Mouse (Mus musculus) left cerebral cortex, adult 11 months (tissue): ENCODE results near the gene Rhobtb1.

Experiments used
- DNase-seq: peaks from one replicate; pipeline ENCODE4 v3.0.0; 2022; ENCODE audit warnings: low spot score

The Rhobtb1 gene

DNA sequence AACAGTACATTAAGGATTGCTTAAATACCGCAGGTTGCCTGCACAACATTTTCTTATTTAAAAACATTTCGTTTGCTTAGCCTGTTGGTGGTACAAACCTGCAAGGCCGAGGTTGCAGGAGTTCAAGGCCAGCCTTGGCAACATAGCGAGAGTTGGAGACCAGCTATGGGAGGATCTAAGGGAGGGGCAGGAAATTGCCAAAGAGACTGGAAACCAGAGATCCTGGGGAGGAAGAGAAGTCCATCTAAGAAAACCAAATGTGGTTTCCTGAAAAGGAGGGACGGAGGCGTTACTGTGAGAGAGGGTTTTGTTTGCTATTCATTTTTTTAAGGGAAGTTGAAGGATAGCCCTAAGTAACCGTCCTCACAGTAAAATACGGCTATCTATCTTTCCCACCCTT lies 60.3 kb downstream of the Rhobtb1 start:
- DNase-seq, result no peak

DNA sequence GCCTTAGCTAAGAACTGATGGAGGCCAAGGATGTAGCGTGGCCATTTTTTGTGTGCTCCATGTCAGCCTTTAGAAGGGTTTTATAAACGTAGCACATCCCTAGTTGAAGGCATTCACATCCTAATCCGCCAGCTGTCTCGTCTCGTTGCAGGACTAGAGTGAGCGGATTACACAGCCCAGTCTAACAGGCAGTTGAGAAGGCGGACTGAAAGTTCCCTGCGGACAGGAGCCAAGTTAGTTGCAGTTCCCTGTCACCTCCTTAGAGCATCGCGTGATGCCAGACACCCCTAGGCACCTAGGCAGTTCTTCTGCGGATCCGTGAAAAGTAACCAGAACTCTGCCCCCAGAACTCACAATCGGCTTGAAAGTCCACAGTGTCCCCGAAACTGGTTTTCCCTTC lies 60.7 kb downstream of the Rhobtb1 start:
- no peak for DNase-seq

DNA sequence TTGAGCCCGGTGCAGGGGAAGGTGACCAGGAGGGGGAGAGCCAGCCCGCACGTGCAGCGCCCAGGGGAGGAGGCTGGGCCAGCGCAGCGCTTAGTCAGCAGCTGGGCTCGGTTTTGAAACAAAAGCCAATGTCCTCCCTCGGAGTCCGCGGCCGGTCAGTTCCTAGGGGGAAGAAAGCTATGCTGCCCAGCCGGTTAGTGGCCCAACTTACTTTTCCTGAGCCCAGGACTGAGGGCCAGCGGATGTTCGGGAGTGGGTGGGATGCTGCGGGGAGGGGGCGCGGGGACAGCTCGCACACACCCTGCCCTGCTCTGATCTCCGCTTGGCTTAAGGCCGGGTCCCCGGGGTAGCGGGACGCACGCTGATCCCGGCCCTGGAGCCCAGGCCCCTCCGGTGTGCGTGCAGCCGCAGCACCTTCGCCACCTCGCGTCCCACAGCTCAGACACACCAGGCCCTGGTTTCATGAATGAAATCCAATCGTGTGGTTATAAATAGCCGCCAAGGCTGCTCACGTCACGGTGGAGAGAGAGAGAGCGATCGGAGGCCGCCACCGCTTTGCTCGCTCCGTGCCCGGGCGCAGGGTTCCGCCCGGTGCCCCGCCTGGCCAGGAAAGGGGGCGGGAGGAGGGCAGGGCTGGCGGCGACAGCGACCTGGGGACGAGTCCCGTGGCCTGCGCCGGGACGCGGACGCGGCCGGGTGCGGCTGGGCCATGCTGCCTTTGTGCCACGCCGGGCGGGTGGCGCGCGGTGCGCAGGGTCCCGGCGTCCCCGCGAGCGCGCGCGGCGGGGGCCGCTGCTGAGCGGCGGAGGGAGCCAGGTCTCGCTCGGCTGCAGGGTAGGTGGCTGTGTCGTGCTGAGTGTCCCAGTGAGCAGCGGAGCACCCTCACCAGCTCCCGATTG lies 61.6 kb downstream of the Rhobtb1 start, which contains the start of gene A930033H14Rik:
Gene A930033H14Rik, minus strand, starts transcription at position 557 of the 899 bp plus-strand sequence.
- peak; percentile 42 for DNase-seq

DNA sequence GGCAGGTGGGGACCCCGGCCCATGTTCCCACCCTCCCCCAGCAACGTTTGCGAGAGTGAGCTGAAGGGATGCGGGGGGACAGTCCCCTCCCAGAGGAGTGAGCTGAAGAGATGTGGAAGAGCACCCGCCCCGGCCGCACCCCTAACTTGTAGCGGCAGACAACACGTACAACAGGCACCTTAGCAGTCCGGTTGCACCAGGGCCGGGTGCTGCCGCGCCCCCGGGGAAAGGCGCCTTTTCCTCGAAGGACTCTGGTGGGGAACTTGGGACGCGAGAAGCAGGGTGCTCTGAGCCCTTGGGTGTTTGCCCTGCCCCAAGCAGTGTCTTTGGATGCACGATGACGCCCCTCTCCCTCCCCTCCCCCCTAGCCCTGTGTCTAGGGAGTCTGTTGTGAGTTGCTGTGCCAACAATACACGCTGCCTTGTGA lies 62.2 kb downstream of the Rhobtb1 start:
- no peak for DNase-seq

DNA sequence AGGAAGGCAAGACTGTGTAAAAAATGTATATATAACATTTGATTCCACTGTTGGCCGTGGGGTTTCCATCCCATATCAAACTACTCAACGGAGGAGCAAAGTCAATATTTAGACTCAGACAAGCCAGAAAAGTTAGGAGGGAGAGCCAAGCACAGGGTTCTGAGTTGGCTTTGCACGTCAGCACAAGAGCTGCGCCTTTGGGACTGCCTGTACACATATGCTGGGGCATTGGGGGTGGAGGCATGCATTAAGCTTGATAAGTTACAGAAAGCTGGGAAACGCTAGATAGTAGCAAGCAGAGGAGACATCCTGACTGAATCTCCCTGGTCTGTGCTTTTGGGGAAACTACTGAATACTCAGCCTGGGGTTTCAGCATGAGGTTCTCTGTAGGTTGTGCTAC lies 62.8 kb downstream of the Rhobtb1 start:
- no peak for DNase-seq

DNA sequence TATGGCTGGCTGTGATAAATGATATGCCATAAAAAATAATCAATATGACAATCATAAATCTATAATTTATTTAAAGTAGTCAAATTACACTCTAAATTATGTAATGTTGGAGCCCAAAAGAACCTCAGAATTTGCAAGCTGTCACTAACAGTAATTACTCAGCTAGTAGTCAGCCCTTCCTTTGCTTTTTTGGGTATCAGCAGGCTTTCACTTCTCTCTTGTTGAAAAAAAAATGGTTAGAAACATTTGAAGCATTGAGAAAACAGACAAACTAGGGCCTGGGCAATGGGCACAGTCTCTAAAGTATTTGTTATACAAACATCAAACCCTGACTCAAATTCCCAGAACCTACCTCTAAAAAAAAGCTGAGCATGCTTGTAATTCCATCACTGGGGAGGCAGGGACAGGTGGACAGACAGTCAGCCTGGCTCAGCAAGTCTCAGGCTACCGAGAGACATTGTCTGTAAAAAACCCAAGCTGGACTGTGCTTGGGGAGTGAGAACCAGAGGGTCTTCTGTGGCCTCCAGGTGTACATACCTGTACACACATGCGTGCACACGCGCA lies 66.0 kb downstream of the Rhobtb1 start:
- DNase-seq, result no peak

DNA sequence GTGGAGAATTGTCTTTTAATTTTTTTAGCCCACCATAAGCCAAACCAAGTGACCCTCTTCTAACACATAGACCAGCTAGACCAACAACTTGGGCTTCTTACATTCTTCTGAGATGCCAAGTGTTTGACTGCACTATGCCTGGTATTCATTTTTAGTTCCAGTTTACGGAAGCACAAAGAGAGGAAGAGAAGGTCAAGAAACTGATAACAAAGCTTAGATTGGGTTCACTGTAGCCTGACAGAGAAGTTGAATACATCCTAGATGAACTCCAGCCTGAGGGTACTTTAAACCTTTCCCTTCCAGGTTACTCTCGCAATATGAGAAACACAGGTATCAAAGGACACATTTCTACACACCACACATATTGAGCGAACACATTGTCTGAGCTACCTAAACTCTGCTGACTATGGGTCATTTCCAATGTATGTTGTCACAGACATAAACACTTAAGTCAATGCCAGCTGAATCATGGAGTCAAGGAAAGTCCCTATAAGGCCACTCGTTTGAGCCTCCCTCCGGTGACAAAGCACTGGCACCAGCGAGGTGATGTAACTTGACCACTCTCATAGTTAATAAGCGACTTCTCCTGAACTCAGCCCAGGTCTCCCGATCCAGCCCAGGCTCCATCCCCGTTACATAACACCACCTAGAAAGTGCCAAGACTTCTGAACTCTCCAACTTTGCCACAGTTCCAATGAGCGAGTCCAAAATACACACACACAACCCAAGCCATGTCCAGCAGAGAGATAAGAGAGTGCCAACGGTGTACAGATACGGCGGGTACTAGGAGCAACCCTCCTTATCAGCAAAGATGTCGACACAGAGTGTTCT lies 67.4 kb downstream of the Rhobtb1 start:
- DNase-seq, result no peak

DNA sequence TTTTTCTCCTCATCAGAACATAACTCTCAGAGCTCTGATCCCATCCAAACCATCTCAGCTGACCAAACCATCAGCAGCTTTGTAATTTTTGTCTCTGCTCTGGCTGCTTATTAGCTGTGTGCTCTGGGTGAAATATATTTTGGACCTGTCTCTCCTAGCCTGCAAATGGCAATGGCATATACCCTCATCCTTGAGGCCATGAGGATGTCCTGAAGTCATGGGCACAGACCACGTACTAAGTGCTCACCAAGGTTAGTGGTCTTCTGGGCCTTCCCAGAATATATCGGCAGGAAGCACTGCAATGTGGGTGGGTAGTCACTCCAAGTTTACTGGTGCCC lies 68.0 kb downstream of the Rhobtb1 start:
- no peak for DNase-seq

DNA sequence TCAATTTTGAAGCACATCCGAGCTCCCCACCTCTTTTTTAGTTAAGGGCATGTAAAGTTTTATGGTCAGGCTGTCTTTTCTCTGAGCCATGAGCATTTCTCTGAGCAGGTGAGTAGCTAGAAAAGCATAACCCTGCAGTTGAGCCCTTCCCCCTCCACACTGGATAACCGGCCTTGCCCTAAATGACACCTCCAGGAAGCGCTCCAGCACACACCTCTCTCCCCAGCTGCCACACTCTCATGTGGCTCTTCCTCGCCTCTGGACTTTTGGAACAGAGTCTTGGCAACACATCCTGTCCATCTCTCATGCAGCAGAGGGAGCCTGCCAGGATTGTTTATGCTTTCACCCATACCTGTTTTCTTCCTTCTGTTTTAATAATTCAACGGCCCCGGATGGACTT lies 69.1 kb downstream of the Rhobtb1 start:
- no peak for DNase-seq

DNA sequence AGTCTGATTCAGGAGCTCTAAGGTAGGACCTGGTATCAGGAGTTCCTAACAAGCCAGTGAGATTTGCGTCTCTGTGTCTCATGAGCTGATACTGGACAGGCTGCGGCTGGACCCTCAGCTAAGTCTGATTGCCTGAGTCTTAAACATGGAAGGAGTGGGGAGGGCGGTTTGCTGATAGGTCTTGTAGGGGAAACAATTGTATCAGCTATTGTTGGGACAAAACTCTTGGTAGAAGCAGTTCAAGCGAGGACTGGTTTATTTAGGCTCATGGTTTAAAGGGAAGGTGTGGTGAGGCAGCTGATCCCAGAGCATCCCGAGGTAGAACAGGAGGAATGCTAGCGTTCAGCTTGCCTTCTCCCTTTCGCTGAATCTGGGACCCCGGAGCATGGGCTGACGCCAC lies 69.9 kb downstream of the Rhobtb1 start:
- DNase-seq, result no peak

DNA sequence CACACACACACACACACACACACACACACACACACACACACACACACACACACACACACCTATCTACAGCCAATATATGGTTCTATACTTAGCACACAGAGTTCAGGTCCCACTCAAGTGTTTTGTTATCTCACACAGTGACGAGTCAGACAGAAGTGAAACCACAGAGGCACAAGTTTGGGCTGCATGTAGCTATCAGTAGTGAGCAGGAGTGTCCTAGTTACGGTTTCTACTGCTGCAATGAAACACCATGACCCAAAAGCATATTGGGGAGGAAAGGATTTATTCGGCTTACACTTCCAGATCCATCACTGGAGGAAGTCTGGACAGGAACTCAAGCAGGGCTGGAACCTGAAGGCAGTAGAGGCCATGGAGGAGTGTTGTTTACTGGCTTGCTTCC lies 70.7 kb downstream of the Rhobtb1 start:
- DNase-seq, result no peak

DNA sequence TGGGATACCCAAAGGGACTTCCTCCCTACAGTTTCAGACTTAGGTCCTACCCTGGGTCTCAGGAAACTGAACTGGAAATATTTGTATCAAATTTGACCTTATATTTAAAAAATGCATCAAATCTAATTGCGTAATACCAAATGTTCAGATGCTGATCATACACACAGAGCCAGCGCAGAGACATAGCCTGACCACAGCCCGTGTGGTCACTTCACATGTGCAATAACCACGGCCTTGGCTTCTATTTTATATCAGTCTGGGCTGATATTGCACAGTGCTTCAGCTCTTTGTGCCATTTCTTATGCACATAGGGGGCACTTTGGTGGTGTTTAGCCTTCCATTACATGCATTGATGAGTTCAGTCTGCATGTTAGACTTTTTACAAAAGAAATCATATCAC lies 72.0 kb downstream of the Rhobtb1 start:
- DNase-seq, result no peak

DNA sequence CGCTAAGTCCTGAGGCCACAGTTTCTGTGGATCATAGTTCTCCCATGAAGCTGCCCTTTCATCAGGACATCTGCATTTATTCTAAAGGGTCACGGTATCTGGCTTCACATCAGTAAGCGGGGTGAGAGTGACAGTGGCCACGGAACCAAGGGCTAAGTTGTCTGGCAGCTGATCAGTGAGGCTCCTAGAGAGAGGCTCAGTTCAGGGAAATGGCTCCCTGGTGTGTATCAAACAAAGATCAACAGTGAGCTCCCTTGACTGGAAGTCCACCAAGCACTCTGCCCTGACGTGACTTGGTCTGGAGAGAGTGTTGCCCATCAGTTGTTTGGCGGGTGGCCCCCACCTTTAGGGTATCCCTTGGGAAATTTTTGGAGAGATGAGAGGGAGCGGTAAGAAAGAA lies 73.0 kb downstream of the Rhobtb1 start:
- no peak for DNase-seq

DNA sequence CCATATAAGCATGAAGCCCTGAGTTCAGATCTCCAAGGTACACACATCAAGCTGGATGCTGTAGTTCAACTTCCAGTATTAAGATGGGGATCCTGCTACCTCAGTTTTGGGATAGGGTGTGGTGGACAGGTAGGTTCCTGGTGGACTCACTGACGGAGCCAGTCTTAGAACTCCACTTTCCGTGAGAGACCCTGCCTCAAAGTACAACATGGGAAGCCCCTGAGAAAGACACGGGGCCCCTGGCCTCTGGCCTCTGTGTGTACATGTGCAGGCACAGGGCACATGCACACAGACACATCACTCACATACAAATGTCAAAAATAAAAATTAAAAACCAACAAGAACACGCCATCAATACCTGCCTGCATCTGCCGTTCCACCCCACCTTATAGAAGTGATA lies 74.2 kb downstream of the Rhobtb1 start:
- no peak for DNase-seq

DNA sequence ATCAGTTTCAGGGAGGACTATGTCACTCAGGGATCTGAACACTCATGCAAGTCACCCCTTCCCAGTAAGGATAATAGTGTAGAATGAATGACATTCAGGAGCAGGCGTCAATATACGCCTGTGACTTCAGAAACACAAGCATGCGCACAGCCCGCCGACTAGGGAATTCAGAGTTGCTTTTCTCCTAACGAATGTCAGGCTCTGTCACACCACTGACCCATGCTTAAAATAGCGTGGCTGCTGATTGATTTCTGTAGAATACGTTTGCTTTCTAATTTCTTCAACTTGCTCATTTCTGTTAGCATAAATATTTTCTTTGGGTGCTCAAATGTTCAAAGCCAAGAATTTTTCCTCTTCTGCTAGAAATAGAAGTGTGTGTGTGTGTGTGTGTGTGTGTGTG lies 74.7 kb downstream of the Rhobtb1 start:
- no peak for DNase-seq

DNA sequence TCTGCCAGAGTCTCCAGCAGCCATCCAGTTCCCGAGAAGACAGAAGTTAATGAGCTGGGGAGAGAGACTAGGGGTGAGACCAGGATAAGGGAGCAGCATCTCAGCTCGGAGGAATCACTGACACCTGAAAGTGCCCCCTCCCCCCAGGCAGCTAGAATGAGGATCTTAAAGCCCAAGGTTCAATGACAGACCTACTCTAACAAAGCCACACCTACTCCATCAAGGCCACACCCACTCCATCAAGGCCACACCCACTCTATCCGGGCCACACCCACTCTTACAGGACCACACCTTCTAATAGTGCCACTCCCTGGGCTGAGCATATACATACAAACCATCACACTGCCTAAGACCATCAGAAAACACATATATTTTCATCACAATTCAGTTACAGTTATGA lies 86.0 kb downstream of the Rhobtb1 start:
- no peak for DNase-seq

DNA sequence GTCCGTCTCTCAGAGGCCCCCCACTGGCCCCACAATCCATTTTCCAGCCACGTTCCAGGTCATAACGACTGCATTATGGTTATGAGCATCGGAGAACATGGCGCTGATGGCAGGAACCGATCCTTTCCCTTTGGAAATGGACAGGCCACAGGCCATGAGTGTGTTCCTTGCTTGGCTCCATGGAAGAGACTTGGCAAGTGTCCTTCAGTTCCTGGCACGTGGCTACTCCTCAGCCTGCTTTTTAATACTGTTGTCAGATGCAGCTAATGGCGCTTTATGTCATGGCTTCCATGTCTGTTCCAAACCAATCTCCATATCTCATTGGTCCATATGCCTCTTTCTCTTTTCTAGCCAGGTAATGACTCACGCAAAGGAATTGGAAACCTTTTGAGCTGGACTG lies 86.5 kb downstream of the Rhobtb1 start:
- DNase-seq, result no peak

DNA sequence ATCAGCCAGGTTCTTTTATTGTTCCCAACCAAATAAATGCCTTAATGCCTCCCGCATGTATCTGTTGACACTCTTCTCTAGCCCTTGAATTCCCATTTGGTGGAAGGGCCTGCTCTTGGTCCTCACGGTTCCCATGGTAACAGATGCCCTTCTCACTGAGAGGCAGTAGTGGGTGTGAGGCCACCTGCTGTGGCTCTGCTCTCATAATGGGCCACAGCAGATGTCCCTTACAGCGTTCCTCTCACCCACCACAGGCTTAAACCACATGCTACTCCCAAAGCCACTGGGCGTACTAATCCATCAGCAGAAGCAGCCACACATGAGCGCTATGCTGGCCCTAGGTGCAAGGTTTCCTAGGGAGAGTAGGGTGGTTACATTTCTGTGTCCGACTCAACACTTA lies 87.1 kb downstream of the Rhobtb1 start:
- no peak for DNase-seq

DNA sequence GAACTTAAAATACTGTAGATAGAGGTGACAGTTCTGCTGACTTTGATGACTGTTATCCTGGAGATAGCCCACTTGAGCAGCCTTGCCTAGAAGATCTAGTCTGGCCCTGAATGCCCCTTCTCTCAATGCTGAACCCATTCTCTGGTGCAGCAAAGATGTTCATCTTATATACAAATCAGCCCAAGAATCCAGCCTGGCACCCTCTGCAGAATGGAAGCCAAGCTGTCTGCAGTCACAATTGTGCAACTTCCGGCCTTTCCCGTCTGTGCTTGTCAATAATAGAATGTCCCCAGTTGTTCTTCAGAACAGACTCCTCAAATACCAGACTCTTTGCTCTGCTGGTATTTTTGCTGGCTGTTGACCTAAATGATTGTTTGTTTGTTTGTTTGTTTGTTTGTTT lies 89.3 kb downstream of the Rhobtb1 start:
- DNase-seq, result no peak

DNA sequence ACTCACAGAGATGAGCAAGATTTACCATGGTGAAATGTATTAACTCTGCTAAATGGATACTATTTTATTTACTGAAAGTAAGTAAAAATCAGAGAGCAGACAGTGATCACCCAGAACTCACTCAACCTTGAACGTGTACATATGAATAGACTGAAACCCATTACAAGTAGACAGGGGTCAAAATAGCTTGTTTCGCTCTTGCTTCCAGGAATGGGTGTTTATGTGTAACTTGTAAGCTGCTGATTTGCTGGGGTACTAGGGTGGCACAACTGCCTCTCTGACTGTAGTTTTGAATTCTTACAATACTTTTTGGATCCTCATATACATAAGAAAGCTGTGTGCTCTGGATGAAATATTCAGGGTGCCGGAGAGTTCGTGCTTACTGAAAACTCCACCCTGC lies 93.9 kb downstream of the Rhobtb1 start:
- DNase-seq, result no peak

DNA sequence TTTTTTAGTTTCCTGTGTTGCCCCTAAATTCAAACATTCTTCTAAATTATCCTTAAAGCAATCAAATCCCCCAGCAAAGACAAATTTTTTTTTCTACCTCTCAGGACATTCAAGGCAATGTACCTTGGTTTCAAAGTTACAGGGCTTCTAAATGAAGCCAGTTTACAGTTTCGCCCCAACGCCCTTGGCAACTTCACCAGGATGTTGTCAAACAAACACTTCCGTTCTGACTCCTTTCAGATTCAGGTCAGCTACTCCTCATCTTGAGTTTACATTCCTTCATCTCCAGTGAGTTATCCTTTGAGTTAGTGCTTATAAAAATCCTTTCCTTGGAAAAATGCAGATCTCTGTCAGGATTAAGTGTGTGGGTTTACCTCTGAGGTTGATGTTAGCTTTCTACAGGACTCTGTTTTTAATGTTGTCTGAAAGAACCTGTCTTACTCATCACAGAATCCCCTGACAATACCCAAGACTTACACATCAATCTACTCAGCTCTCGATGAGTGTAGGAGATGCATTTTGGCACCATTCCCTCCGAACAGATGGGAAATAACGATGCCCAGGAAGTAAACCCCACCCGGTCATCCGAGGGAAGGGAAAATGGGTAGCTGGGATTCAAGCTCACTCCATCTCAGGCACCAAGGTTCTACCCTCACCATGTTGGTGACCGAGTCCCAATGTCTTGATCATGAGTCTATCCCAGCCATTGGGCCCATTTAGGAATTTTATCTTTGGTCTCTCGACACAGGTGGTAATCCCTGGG lies 94.9 kb downstream of the Rhobtb1 start:
- no peak for DNase-seq

DNA sequence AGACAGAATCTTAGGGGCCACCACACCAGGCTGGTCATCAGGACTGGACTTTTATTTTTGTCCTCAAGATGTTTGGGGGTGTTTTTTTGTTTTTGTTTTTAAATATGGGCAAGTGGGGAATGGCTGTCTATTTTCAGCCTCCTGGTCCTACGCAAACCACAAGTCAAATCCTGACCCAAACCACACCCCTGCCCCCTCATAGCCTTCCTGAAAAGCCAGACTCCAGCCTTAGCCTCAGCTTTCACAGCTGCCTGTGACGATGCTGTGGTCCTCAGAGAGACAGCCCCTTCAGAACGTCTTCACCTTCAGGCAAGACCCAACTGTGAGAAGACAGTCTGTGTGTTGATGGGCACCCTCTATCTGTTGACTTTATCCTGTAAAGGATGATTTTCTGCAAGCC lies 95.5 kb downstream of the Rhobtb1 start:
- DNase-seq, result no peak
